Mouse (Mus musculus) left cerebral cortex, adult 11 months (tissue): ENCODE data around the gene Agap1.

ENCODE experiments used
- DNase-seq: peaks from one replicate; pipeline ENCODE4 v3.0.0; 2022; ENCODE audit warnings: low spot score

Gene Agap1

DNA sequence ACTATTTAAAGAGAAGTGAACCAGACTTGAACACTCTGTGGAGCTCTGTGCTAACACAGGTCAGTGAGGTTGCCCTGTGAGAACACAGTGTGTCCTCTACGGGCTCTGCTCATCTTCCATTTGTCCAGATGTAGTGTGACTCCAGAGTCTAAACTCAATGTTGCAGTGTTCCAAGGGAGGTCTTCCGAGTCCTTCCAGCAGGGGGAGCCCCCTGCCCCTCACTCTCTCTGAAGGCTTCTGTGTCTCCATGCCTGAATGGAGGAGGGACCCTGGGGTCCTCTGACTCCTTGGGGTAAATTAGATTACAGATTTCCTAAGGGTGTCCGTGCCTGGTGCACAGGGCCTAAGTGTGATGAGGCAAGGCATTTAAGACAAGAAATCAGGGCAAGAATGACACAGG, 302.9 kb downstream of the Agap1 start:
- DNase-seq, result no peak

DNA sequence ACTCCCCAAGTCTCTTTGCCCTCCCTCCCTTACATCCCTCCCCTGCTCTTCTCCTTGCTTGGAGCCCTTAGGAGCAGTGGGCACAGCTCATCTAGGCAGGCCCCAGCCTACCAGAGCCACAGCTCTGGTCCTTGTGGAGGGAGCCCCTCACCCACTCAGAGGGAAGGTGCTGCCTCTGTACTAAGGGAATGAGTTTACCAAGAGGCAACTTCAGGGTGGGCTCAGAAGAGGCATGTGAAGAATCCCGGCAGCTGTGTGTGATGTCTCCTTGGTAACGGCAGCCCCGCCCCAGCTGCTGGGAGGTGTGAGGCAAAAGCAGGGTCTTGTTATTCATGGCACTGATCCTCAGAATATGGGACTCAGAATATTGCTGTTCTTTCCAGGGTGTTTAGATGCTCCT, 309.3 kb downstream of the Agap1 start:
- no peak for DNase-seq

DNA sequence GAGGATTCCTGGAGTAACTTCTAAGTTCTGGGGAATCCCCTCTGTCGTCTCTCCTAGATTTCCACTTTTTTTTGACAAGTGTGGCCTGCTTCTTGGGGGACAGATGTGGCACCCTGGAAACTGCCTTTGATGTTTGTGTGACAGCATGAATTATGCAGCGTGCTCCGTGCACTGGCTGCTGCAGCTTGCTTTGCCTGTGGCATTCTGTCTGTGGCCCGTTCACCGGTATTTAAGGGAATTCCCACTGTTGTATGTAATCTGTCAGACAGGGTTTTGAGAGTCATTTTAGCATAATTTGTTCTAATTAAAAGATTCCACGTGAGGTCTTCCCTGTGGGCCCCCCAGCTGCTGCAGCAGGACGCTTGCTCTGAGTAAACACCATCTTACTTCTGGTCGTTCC, 312.3 kb downstream of the Agap1 start:
- no peak for DNase-seq

DNA sequence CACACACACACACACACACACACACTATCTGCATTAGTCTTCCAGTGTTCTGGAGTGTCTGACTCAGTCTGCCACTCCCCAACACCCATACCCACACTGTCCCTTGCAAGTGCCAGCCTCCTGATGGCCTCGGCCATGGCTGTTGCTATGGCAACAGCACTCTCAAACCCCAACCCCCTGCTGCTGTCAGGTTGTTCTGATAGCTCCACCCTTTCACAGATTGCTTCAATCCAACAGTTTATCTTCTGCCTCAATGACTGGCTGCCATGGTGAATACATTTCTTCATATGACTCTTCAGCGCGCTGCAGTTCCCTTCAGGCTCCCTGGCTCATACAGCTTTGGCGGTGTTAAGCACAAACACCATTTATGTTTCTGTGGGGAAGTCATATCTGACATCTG, 315.0 kb downstream of the Agap1 start:
- DNase-seq, result no peak

DNA sequence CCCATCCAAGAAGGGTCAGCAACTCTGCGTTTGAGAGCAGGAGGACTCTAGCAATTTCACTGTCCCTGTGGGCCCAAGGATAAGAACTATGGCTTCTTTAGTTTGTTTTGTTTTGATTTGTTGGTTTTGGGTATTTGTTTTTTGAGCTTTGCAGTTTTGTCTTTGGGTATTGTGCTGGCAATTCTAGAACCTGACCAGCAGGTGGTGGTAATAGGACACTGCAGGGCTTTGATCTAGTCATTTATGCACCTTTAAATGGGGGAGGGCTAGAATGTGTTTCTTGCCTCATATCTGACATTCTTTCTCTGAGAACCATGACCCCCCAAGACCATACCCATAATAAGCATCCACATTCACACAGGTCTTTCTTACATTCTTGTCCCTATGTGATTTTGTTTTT, 315.7 kb downstream of the Agap1 start:
- DNase-seq, result no peak

DNA sequence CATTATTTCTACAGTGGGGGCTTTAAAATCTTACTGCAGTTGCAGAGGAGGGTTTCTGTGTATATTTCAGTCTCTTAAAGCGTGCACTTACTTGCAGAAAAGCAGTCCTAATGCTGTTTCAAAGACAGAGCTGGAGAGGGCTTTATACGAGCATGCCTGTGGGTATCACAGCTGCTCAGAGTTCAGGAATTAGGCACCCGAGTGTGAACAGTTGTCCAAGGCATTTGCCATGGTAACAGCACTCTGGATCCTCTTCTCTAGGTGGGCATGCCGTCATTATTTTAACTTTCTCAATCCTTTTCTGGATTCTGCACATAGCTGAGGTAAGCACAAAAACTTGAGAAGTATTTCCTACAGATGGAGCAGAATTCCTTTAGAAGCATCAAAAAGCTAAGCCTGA, 321.1 kb downstream of the Agap1 start:
- no peak for DNase-seq

DNA sequence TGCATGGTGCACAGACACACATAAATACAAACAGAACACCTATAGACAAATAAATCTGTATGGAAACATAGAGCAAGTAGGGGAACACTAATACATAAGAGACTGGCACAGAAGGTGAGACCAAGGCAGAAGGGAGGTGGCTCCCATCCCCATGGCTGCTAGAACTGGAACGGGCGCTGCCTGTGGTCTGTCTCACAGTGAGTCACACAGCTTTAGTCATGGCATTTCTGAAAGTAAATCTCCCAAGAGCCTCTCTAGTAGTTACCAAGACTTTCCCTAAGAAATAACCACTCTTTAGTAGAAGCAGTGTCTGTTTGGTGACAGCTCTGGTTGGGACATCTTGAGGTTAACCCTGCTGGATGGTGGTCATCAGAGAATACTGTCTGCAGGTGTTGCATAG, 326.1 kb downstream of the Agap1 start:
- DNase-seq, result no peak

DNA sequence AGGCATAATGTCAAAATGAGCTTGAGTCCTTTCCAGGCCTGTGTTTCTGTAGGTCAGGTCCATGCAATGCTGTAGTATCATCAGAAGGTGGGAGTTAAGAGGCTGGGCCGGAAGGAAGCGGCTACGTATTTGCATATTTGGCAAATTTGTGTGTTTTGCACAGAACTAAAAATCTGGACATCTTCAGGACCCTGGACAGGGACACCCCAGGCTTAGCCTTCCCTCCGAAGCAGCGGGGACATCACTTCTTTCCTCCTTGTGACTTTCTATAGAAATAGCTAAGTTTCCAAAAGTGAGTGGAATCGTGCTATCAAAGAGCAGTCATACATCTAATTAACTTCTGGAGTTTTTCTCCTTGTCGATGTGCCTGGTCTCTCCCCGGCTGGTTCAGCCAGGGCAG, 327.3 kb downstream of the Agap1 start:
- no peak for DNase-seq

DNA sequence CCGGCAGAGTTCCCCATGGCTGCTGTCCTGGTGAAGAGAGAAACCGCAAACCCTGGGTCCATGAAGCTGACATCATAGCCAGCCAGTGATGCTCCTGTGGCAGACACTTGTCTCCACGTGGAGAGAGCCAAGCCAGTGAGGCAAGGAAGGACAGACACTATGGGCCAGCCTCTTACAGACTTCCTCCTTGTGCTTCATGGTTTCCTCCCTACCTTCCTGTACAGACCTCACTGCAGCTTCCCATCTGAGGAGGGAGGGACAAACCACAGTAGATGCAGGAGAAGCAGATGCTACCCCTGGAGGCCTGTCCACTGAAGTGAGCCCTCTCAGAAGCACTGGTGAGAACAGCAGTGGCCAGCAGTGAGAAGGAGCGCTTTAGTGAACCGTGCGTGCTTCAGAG, 332.2 kb downstream of the Agap1 start:
- no peak for DNase-seq

DNA sequence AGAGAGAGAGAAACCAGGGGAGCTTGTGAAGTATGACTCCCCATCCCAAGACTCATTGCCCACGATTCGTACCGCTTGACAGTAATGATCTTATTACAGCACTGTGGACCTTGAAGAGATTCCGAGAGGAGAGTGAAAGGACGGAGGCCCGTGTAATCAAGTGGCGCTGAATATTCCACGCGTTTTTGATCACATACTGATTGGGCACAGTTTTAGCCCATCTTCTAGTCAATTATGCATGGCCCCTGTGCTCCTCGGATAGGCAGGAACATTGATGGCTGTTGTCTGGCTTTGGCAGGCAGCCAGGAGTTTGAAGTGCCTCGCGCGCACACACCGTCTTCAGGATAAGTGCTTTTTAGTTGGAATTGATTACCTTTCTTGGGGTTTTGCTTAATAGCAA, 344.1 kb downstream of the Agap1 start:
- DNase-seq, result no peak

DNA sequence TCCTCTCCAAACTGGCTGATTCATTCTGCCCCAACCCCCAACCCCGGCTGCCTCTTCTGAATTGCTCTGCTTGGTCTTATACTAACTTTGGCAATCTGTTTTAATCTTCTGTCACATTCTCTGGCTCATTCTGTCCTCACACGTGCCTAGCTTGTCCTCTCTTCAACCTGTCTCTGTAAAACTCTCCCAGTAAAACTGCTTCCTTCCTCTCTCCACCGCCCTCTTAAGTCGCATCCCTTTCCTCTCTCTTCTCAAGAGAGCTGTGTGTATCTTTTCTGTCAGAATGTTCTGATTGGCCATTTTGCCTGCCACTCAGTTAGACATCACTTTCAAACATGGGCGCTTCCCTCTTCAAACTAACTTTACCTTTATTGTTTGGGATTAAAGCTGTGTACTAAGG, 346.9 kb downstream of the Agap1 start:
- DNase-seq, result no peak

DNA sequence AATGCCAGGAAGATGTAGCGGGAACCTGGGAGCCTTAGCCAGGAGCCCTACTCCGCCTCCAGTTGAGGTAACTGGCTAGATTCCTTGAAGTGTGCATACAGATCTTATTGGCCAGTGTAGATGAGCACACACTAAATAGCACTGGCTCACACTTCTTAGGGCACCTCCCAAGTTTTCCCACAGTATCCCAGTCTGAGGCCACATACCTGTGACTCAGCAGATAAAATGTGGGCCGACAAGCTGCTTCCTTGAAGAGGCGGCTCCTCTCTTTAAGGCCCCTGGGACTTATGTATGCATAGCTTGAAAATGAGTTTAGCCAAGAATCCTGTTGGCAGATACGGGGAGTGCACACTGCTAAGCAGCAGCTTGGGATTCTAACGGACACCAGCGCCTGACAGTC, 350.4 kb downstream of the Agap1 start:
- no peak for DNase-seq

DNA sequence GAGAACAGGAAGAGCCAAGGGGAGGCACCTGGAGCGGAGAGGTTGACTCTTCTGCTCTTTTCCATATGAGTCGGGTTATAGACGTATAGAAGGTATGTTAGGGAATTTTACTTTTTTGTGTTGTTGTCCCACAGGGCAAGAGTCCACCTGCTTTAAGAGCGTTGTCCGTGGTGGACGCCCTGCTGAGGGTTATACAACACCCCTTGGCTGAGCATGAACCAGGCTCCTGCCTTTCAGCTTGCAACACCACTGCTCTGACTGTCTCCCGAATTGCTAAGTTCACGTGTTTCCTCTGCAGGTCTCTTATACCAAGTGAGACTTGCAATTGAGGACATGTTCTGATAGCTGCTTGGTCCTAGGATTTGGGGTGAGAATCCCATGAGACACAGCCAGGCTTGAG, 358.2 kb downstream of the Agap1 start:
- DNase-seq, result no peak

DNA sequence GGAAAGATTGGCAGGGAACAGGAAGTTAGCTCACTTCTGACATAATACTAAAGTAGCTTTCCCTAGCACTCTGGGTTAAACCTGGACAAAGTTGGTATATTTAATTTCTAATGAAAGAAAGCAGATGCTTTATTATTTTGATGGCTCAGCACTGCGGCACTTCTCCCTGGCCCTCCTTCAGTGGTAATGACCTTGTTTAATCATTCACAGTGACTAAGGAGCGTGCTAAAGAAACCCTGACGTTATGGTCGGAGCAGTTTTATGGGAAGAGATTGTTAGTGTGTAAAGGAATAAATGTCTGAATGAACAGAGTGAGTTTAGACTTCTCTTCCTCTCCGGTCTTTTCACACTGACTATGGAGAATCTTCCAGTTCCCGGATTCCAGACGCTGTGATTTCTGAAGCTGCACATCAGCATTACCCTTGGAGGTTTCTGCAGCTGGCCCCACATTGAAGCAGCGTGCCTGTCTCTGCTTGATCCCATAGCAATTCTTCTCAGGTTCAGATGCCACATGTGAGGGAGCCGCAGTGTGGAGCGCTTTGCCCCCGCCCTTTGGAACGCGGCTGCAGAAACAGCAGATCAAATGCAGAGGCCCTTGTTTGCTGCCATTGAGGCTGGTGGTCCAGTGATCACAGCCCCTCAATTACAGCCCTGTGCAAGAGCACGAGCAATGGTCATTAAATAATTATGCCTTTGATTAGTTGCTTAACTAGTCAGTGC, 362.0 kb downstream of the Agap1 start:
- DNase-seq, result no peak

DNA sequence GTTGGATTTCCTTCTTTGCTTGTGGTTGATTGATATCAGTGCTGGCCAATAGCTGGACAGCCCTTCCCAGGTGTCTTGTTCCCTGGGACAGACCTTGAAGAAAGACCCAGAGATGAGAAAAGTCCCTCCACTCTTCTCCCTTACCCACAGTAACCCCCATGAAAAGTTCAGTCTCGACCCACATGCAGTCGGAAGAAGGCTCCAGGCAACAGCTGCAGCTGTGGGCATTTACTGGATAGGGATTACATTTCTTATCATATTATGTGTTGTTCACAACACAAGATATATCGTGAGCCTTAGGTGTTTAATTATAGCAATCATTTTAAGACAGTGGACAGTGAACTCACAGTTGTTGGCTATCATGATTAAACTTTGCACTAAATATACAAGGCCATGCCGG, 367.2 kb downstream of the Agap1 start:
- DNase-seq, result no peak

DNA sequence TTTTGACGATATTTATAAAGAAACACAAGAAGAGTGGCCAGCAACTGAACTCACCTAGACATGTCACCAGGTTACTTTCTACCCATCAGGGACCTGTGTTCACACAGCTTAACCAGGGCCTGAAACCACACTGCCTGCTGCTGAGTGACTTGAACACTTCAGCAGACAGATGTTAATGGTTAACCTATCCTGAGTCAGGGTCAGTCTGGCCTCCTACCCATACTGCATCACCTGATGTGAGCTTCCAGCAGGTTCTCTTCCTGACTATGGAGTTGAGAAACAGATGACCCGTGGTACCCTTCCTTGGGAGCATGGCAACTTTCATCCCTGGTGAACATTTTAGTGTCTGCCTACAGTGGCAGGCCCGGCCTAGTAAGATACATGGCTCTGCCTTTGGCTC, 367.8 kb downstream of the Agap1 start:
- DNase-seq, result no peak

DNA sequence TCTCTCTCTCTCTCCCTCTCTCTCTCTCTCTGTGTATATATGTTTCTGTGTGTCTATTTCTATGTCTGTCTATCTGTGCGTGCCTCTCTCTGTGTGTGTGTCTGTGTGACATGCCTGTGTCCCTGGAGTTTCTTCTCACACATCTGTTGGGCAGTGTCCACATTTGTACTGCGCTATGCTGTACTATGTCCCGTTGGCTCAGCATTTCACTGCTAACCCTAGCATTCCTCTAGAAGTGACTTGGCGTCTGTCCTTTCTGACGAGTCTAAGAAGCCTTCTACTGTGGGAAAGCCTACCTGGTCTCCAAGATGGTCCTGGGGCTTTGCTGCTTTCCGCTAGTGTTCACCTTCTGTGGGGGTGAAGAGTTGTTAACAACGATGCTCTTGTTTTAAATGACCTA, 368.4 kb downstream of the Agap1 start:
- no peak for DNase-seq

DNA sequence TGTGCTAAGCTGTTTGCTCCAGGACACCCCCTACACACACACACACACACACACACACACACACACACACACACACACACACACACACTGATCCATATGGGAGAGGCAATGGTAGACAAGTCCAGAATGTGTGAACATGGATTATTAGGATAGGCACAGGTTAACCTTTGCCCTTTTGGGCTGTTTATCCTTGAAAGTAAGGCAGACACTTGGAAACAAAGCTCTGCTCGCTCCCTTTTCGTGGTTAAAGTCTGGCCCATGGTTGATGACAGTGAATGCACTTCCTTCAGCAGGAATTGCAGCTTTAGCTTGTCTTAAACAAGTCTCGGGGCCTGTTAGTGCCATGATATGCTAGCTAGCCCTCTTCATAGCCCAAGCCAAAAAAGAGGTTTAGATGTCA, 372.4 kb downstream of the Agap1 start:
- no peak for DNase-seq

DNA sequence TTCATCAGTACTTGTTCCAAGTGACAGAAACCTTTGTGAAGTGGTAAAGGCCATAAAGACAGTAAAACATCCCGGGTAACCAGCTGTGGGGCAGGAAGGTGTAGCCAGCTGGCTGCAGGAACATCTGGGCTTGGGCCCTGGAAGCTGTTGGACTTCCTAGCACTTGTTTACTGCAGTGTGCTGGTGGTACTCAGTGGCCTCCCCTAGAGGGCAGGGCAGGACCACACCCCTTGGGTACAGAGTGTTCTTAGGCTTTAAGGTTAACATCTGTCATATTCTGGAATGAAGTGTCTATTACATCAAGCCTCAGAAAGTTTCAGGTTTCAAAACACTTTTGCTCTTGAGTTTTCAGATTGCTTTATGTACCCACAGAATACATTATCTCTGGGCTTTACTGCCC, 376.5 kb downstream of the Agap1 start:
- DNase-seq, result no peak

DNA sequence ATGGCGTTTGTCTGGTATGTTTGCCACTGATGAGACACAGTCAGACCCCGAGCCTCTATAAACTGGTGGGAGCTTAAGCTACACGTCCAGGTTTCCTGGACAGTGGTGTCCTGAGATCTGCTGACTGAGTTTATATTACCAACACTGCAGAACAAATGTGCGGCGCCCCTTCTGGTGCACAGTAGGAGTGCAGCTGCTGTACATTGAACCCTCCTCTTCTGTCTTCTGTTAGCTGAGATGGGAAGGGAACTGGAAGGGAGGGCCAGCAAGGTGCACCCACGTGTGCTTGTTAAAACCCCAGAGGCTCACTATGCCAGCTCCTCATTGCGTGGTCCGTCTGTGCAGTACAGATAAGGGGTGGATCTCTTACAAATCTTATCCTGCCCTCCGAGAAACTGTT, 389.5 kb downstream of the Agap1 start:
- DNase-seq, result no peak

DNA sequence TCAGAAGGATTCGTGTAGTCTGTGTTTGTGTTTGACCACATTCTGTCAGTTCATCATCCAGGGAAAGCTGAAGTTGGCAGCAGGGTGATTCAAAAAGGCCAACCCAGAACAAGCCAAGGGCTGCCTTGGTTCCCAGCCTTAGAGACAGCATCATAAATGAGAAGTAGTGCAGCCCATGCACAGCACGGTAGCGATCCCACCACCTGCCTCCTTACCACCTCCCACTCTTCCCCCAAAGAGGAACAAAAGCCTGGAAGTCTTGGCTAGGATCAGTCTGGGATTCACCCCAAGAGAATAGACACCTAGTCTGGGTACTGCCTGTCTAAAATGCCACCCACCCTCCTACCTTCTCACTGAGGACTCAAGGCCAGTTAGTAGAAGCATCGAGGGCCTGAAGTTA, 390.9 kb downstream of the Agap1 start:
- no peak for DNase-seq

DNA sequence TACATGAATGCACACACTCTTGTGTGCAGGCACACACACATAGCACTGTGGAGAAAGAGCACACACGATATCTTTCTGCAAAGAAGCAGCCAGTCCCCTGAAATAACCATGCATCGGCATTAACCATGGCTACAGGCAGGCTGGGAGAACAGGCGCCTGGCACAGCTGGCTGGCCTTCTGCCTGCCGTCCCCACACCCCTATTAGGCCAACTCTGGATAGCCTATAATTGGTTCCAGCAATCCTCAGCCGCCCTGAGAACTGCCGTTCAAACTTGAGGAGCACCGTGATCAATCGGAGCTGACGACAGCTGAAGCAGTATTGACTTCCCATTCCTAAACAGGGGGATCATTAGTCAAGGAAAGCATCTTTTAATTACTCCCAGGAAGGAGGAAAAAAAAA, 391.5 kb downstream of the Agap1 start:
- no peak for DNase-seq

DNA sequence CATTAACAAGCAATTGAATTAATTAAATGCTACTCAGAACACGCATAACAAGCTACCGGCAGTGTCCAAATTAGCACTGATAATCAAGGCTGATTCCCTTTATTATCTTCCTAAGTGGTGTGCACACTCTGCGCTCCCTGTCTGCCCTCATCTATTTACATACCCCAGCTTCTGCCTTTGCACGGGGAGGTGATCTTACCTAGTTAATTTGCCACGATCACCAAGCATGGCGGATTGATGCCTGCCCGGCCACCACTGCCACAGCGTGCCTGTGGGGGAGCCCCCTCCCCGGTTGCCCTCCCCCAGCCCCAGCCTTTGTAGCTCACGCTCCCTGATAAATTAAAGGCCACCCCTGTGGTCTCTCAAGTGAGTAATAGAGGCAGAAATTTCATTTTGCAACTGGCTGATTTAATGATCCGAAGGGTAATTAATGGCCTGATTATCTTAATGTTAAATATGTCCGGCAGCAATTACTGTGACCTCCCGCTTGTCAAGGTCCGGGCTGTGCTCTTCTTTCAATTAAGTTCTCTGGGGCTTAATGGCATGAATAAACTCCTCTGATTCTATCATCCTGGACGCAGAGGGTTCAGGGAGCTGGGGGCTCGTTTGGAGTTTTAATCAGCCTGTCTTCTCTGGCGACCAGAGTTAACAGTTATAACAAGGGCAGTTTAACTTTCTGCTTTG, 393.9 kb downstream of the Agap1 start:
- DNase-seq, result no peak

DNA sequence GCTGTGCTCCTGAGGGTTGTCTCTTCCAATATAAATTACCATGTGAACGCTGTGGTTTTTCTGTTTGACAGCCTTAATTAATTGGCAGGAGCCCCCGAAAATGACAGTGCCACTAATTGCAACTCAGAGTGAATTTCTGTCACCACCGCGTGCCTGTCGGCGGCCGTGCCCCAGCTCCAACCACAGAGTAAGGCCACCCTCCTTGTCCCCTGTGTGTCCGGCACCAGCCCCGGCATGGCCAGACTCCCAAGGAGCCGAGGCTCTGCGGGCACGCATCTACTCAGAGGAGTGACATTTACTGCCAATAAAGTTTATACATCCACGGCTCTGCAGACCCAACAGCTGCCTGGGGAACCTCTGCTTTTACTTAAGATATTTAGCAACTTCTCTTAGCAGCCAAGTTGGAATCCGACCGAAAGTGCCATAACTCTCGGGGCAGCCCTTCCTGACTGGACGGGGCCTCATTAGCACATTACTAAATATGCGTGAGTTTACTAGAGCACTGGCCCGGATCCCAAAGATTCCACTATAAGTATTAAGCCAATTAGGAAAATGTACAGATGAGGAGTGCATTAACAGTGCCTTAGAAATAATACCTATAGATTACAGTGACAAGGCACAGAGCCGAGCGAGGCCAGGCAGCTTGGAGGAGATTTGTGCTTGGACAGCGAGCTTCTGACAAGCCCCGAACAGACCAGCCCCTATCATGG, 394.7 kb downstream of the Agap1 start:
- DNase-seq, result no peak
